Mouse (Mus musculus): ENCODE measurements around the gene Tor2a. TPM values are rescaled to one million over a fixed set of nuclear protein-coding genes. Genes with fewer than 3 reads are reported as not detected.

Tor2a gene
- total RNA-seq, 2 experiments from 2014 or later, result 6.8 to 9.6 TPM

GRCm38 (mm10) chr2:32758503-32758902 lies 1.5 kb downstream of the Tor2a start:
- DNase-seq, result no peak
- intact Hi-C loops (cut with DNase I), result loop anchor here (5.0 kb wide), 1 partner anchor 126 kb away; no protein-coding TSS in a partner anchor

GRCm38 (mm10) chr2:32759001-32759400 lies 2.0 kb downstream of the Tor2a start:
- no peak for DNase-seq
- intact Hi-C loops (cut with DNase I), result loop anchor here (5.0 kb wide), 1 partner anchor 127 kb away; no protein-coding TSS in a partner anchor

GRCm38 (mm10) chr2:32761361-32761760 lies 4.3 kb downstream of the Tor2a start:
- intact Hi-C loops (cut with DNase I), result no loop called here

GRCm38 (mm10) chr2:32761859-32762258 lies 4.8 kb downstream of the Tor2a start:
- no peak for DNase-seq
- intact Hi-C loops (cut with DNase I), result no loop called here

More at GRCm38 (mm10) chr2:32761361-32761760, 4.3 kb downstream of the Tor2a start:
- DNase-seq, result no peak

GRCm38 (mm10) chr2:32763353-32763752 lies 6.3 kb downstream of the Tor2a start:
- DNase-seq, result no peak
- intact Hi-C loops (cut with DNase I), result no loop called here

GRCm38 (mm10) chr2:32767241-32767640 lies 10.2 kb downstream of the Tor2a start:
- intact Hi-C loops (cut with DNase I), result no loop called here
- DNase-seq, result no peak

- intact Hi-C loops (cut with DNase I), result no loop called here
- no peak for DNase-seq
Measured at GRCm38 (mm10) chr2:32768661-32769285, 11.7 kb downstream of the Tor2a start.

GRCm38 (mm10) chr2:32769327-32770085 lies 12.5 kb downstream of the Tor2a start:
- intact Hi-C loops (cut with DNase I), result loop anchor here (5.0 kb wide), 1 partner anchor 72 kb away; no protein-coding TSS in a partner anchor
- DNase-seq, result no peak

- intact Hi-C loops (cut with DNase I), result loop anchor here (5.0 kb wide), 1 partner anchor 75 kb away; no protein-coding TSS in a partner anchor
- no peak for DNase-seq
Measured at GRCm38 (mm10) chr2:32771886-32772285, 14.9 kb downstream of the Tor2a start.

GRCm38 (mm10) chr2:32772626-32773279 lies 15.7 kb downstream of the Tor2a start:
- DNase-seq, result no peak
- intact Hi-C loops (cut with DNase I), result loop anchor here (5.0 kb wide), 1 partner anchor 75 kb away; no protein-coding TSS in a partner anchor

- peak; percentile 98 to 99 for DNase-seq
- intact Hi-C loops (cut with DNase I), result loop anchor here (5.0 kb wide), 1 partner anchor 137 kb away; no protein-coding TSS in a partner anchor
Measured at GRCm38 (mm10) chr2:32775359-32776074, 18.5 kb downstream of the Tor2a start, which contains the start of the genes Ttc16 and Ptrh1. TSS of gene Ttc16 (minus strand) at chr2:32775633. TSS of gene Ptrh1 (plus strand) at chr2:32775786.

GRCm38 (mm10) chr2:32776192-32776591 lies 19.2 kb downstream of the Tor2a start:
- intact Hi-C loops (cut with DNase I), result loop anchor here (5.0 kb wide), 1 partner anchor 136 kb away; no protein-coding TSS in a partner anchor

GRCm38 (mm10) chr2:32778081-32778480 lies 21.0 kb downstream of the Tor2a start:
- intact Hi-C loops (cut with DNase I), result loop anchor here (5.0 kb wide), 1 partner anchor 134 kb away; no protein-coding TSS in a partner anchor
- no peak for DNase-seq

More at GRCm38 (mm10) chr2:32776192-32776591, 19.2 kb downstream of the Tor2a start:
- DNase-seq, result no peak

- intact Hi-C loops (cut with DNase I), result loop anchor here (1.0 to 5.0 kb wide), 2 partner anchors 75 to 133 kb away; no protein-coding TSS in a partner anchor
- peak; percentile 68 to 79 for DNase-seq
Measured at GRCm38 (mm10) chr2:32779131-32779530, 22.1 kb downstream of the Tor2a start.

- intact Hi-C loops (cut with DNase I), result loop anchor here (1.0 to 5.0 kb wide), 2 partner anchors 75 to 133 kb away; no protein-coding TSS in a partner anchor
- no peak for DNase-seq
Measured at GRCm38 (mm10) chr2:32779714-32780113, 22.7 kb downstream of the Tor2a start.

- no peak for DNase-seq
- intact Hi-C loops (cut with DNase I), result no loop called here
Measured at GRCm38 (mm10) chr2:32781710-32782109, 24.7 kb downstream of the Tor2a start.

GRCm38 (mm10) chr2:32784048-32784681 lies 27.1 kb downstream of the Tor2a start, which contains the start of gene Cfap157:
TSS of gene Cfap157 (minus strand) at chr2:32784428.
- peak; percentile 26 to 41 for DNase-seq

GRCm38 (mm10) chr2:32787176-32787575 lies 30.1 kb downstream of the Tor2a start:
- DNase-seq, result no peak
- intact Hi-C loops (cut with DNase I), result no loop called here

More at GRCm38 (mm10) chr2:32784048-32784681, 27.1 kb downstream of the Tor2a start, which contains the start of gene Cfap157:
- intact Hi-C loops (cut with DNase I), result no loop called here

- DNase-seq, result no peak
- intact Hi-C loops (cut with DNase I), result no loop called here
Measured at GRCm38 (mm10) chr2:32788581-32788980, 31.5 kb downstream of the Tor2a start.

Measured in heart, postnatal 36 days (tissue).